Mouse (Mus musculus): ENCODE measurements around the gene E2f8. TPM values are rescaled to one million over a fixed set of nuclear protein-coding genes. Genes with fewer than 3 reads are reported as not detected.

E2f8 gene
- polyA plus RNA-seq, 1 experiment from 2014 or later, result 2.9 TPM

DNA sequence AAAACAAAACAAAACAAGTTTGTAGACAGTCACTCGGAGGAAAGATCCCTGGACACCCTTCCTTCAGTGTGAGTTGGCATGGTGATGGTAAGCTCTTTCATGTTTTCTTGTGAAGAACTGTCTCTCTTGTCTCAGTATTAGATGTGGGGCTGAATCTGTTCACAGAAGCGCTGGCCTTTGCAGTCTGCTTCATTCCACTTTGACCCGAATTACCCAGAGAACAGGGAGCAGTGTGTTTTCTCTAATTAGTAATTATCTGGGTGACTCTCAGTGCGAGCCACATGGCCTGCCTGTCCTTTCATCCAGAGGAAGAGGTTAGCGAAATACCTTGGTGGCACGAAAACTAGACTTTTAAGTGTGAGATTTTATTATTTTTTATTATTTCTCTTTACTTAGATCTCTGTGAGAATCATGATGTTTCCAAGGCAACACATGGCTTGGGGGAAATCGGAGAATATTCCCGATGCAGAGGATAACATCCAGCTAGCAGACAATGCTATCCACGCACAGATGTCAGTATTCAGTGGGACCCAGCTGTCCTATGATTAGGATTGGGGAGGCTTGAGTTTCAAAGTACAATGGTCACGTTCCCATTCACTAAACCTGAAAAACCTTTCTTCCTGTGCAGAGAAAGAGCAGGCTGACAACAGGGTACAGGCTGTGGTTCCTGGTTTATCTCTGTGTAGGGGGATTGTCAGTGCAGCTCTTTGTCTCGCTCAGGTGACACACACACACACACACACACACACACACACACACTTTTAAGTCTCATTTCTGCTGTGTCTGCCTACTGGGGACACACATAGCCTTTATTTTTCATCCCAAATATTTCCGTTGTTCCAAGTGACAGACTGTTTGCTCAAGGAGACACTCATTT lies 33.5 kb upstream of the E2f8 start:
- 27% methylated on average over 12 of the region's 12 CpGs for WGBS
- H3K27ac ChIP-seq (replicated peaks; ENCODE audit: low read depth, low read length), result peak overlapping the region; percentile 67

DNA sequence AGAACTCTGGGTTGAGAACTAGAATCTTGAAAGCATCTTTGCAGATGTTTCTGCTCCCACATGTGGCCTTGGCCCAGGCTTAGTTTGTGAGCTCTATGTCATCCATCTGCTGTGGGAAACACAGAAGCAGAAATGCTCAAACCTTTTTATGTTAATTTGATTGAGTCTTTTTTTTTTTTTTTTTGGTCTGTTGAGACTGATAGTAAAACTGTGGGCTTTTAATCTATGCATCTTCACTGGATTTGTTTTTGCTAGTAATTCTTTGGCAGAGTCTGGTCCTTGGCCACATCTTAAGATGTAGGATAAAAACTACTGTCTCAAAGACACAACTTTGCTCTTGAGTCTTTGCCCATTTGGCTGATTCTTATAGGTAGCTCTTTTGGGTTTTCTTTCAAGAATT lies 29.8 kb upstream of the E2f8 start:
- DNase-seq, result no peak
- Histone ChIP-seq H3K27me3 (ENCODE audit: control insufficient read depth, insufficient read depth, low read length) (no peaks in the 10 kb centered on the region), H3K4me1 (ENCODE audit: control insufficient read depth, insufficient read depth, low read length) (peaks cover 11% of the 10 kb centered on the region; the same call in 1 of the 2 replicates), H3K27ac (replicated peaks; ENCODE audit: low read depth, low read length) (no peak overlapping the region), H3K4me2 (ENCODE audit: low read length) (no peak overlapping the region), H3K9ac (replicated peaks; ENCODE audit: low read length) (no peak overlapping the region), H3K4me3 (replicated peaks; ENCODE audit: low read depth, low read length) (no peak overlapping the region), H3K9me3 (ENCODE audit: control insufficient read depth, low read length) (no peaks in the 10 kb centered on the region), H3K36me3 (ENCODE audit: control insufficient read depth, insufficient read depth, low read length) (no peaks in the 10 kb centered on the region)
- no peak for ATAC-seq (ENCODE audit: low FRiP score, low TSS enrichment)

More for the DNA sequence above, 33.5 kb upstream of the E2f8 start:
- Histone ChIP-seq H3K36me3 (ENCODE audit: control insufficient read depth, insufficient read depth, low read length) (no peaks in the 10 kb centered on the region), H3K4me1 (ENCODE audit: control insufficient read depth, insufficient read depth, low read length) (peaks cover 16% of the 10 kb centered on the region; the same call in 1 of the 2 replicates), H3K4me3 (replicated peaks; ENCODE audit: low read depth, low read length) (no peak overlapping the region), H3K9me3 (ENCODE audit: control insufficient read depth, low read length) (no peaks in the 10 kb centered on the region), H3K27me3 (ENCODE audit: control insufficient read depth, insufficient read depth, low read length) (peaks cover 16% of the 10 kb centered on the region; the same call in 1 of the 2 replicates), H3K4me2 (ENCODE audit: low read length) (0 out of 2 replicates have a peak overlapping the region, but pooled peaks have one; percentile 11), H3K9ac (replicated peaks; ENCODE audit: low read length) (no peak overlapping the region)
- ATAC-seq (ENCODE audit: low FRiP score, low TSS enrichment) (peak; percentile 44), DNase-seq (peak; percentile 68)

DNA sequence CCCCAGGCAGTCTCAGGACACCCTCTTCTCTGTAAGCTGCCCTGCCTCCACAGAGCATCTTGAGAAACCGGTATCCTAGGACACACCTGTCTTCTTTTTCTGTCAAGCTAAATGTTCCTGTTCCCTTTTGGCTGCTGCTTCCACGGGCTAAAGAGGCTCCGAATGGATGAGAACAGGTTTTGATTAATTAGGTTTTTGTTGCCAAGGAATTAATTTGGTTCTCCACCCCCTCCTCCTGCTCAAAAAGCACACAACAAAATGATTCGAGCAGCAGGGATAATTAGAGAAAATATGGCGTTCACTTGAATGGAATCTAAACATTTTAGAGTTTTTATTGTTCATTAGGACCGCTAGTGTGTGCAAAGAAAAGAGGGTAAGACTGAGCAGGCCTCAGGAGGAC lies 28.9 kb upstream of the E2f8 start:
- H3K9me3 ChIP-seq (ENCODE audit: control insufficient read depth, low read length), result no peaks in the 10 kb centered on the region
- H3K27me3 ChIP-seq (ENCODE audit: control insufficient read depth, insufficient read depth, low read length), result no peaks in the 10 kb centered on the region
- H3K4me2 ChIP-seq (ENCODE audit: low read length), result no peak overlapping the region
- no peaks in the 10 kb centered on the region for H3K36me3 ChIP-seq (ENCODE audit: control insufficient read depth, insufficient read depth, low read length)
- no peak for DNase-seq
- ATAC-seq (ENCODE audit: low FRiP score, low TSS enrichment), result no peak
- no peak overlapping the region for H3K27ac ChIP-seq (replicated peaks; ENCODE audit: low read depth, low read length)
- H3K4me1 ChIP-seq (ENCODE audit: control insufficient read depth, insufficient read depth, low read length), result 0 out of 2 replicates have a peak, but pooled peaks cover 8% of the 10 kb centered on the region
- 64% methylated on average over 6 of the region's 6 CpGs for WGBS
- H3K9ac ChIP-seq (replicated peaks; ENCODE audit: low read length), result no peak overlapping the region
- no peak overlapping the region for H3K4me3 ChIP-seq (replicated peaks; ENCODE audit: low read depth, low read length)

DNA sequence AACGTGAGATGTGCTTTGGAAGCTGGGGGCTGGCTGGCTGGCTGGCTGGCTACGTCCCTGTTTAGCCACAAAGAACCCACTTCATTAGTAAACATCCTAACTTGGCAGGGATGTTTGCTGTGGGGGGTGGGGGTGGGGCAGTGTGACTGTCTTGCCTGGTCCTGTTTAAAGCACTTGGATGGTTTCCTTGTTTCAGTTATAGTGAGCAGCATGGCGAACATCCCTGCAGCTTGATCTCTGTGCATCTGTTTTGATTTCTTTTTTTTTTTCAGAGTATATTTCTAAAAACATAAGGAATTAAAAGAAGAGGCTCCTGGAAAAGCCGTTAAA lies 27.9 kb upstream of the E2f8 start:
- 0 out of 2 replicates have a peak, but pooled peaks cover 4% of the 10 kb centered on the region for H3K4me1 ChIP-seq (ENCODE audit: control insufficient read depth, insufficient read depth, low read length)
- no peak for DNase-seq
- no peak overlapping the region for H3K4me2 ChIP-seq (ENCODE audit: low read length)
- no peaks in the 10 kb centered on the region for H3K27me3 ChIP-seq (ENCODE audit: control insufficient read depth, insufficient read depth, low read length)
- no peak overlapping the region for H3K27ac ChIP-seq (replicated peaks; ENCODE audit: low read depth, low read length)
- no peak overlapping the region for H3K9ac ChIP-seq (replicated peaks; ENCODE audit: low read length)
- no peaks in the 10 kb centered on the region for H3K9me3 ChIP-seq (ENCODE audit: control insufficient read depth, low read length)
- no peak for ATAC-seq (ENCODE audit: low FRiP score, low TSS enrichment)
- H3K36me3 ChIP-seq (ENCODE audit: control insufficient read depth, insufficient read depth, low read length), result no peaks in the 10 kb centered on the region
- H3K4me3 ChIP-seq (replicated peaks; ENCODE audit: low read depth, low read length), result no peak overlapping the region
- 55% methylated on average over 4 of the region's 4 CpGs for WGBS

DNA sequence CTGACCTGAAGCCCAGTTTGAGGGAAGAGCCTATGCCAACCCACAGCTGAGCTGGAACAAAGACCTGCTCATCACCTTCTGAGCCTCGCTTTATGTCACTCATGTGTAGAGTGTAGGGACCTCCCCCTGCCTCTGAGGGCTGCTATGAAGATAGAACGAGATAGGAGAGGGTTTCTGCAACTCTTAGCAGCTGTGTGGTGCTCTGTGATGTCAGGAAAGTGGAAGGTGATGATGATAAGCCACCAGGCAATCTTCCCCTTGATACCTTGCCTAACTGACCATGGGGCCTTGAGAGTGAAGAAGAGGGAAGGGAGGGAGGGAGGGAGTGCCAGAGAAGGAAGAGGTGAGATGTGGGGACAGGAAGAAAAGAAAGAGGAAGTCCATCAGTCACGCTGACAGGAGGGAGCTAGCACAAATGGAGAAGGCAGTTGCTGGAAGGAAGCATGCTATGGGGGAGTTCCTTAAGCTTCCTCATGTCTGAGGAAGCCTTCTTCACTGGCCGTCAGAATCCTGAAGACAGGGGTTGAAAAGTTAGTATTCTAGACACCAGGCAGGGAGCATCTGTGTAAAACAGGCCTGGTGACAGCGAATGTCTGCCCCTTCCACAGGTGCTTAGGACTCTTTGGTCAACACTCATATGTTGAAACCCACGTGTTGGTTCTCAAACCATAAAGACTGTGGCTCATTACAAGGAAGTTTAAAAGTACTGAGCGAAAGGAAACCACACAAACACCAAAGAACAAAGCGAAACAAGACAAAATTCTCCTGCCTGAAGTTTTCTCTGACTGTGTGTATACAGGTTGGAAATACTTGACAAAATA lies 27.3 kb upstream of the E2f8 start, which contains the start of gene Nav2:
Gene Nav2, plus strand, starts transcription at position 196 of the 821 bp plus-strand sequence.
- no peak for DNase-seq
- Histone ChIP-seq H3K4me3 (replicated peaks; ENCODE audit: low read depth, low read length) (no peak within 1 kb of the TSS), H3K27me3 (ENCODE audit: control insufficient read depth, insufficient read depth, low read length) (no peaks in the 10 kb centered on the region), H3K36me3 (ENCODE audit: control insufficient read depth, insufficient read depth, low read length) (no peaks in the 10 kb centered on the region), H3K4me1 (ENCODE audit: control insufficient read depth, insufficient read depth, low read length) (no peaks in the 10 kb centered on the region), H3K27ac (replicated peaks; ENCODE audit: low read depth, low read length) (no peak within 1 kb of the TSS), H3K9me3 (ENCODE audit: control insufficient read depth, low read length) (no peaks in the 10 kb centered on the region), H3K4me2 (ENCODE audit: low read length) (no peak within 1 kb of the TSS), H3K9ac (replicated peaks; ENCODE audit: low read length) (no peak within 1 kb of the TSS)
- no peak for ATAC-seq (ENCODE audit: low FRiP score, low TSS enrichment)
- 78% methylated on average over 8 of the region's 8 CpGs for WGBS

DNA sequence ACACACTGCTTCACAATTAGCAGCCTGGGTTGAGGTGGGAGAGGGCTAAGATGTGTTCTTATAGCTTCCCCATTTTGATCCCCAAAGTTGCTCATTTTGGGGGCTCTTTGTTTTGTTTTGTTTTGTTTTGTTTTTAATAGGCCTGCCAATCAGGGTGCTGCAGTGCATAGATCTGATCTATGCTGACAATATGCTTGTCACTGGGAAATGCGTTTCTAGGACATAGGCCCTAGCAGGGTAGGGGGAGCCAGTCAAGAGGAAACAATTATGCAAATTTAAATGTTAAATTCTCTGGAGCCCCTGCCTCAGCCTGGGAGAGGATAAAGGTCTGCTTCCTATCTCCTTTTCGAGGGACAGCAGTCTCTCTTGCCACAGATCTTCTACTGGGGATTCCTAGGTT lies 21.1 kb upstream of the E2f8 start:
- H3K4me3 ChIP-seq (replicated peaks; ENCODE audit: low read depth, low read length), result no peak overlapping the region
- peaks cover 13% of the 10 kb centered on the region for H3K4me1 ChIP-seq (ENCODE audit: control insufficient read depth, insufficient read depth, low read length)
- DNase-seq, result no peak
- WGBS, result 4% methylated on average over 2 of the region's 2 CpGs
- no peak overlapping the region for H3K9ac ChIP-seq (replicated peaks; ENCODE audit: low read length)
- H3K27ac ChIP-seq (replicated peaks; ENCODE audit: low read depth, low read length), result no peak overlapping the region
- H3K4me2 ChIP-seq (ENCODE audit: low read length), result no peak overlapping the region
- H3K9me3 ChIP-seq (ENCODE audit: control insufficient read depth, low read length), result no peaks in the 10 kb centered on the region
- H3K36me3 ChIP-seq (ENCODE audit: control insufficient read depth, insufficient read depth, low read length), result no peaks in the 10 kb centered on the region
- no peak for ATAC-seq (ENCODE audit: low FRiP score, low TSS enrichment)
- H3K27me3 ChIP-seq (ENCODE audit: control insufficient read depth, insufficient read depth, low read length), result no peaks in the 10 kb centered on the region

DNA sequence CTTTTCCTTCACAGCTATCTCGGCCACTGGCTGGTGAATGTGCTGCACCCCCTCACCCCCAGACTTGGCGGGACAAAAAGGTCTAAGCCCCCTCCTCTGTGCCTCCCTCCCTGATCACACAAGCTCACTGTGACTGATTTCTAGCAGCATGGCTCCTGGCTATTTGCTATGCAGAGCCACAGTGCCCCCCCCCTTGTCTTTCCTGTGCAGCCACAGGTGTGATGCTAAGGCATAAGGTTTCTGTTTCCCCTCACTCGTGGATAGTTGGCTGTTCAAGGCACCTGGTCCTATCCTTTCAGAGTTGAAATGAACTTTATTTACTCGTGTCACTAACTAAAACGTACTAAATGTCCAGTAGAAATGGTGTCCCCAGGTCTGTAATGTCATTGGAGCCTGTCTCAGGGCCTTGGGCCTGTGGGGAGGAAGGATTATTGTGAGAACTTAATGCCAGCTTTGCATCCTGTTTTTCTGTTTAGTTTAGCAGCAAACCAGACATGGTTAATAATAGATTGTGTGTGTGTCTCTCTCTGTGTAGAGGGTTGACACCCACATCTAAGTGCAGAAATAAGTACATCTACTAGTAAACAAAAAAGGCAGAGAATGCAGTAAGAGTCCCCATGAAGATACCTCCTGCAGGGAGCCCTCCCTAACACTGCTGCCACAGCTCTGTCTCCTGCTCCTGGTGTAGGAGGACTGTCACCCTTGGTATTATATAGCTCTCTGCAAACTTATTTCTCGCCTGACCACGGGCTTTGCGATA lies 19.2 kb upstream of the E2f8 start:
- Histone ChIP-seq H3K27ac (replicated peaks; ENCODE audit: low read depth, low read length) (no peak overlapping the region), H3K9ac (replicated peaks; ENCODE audit: low read length) (no peak overlapping the region), H3K9me3 (ENCODE audit: control insufficient read depth, low read length) (no peaks in the 10 kb centered on the region), H3K27me3 (ENCODE audit: control insufficient read depth, insufficient read depth, low read length) (peaks cover 3% of the 10 kb centered on the region; the same call in 1 of the 2 replicates), H3K4me3 (replicated peaks; ENCODE audit: low read depth, low read length) (no peak overlapping the region), H3K36me3 (ENCODE audit: control insufficient read depth, insufficient read depth, low read length) (no peaks in the 10 kb centered on the region), H3K4me2 (ENCODE audit: low read length) (no peak overlapping the region), H3K4me1 (ENCODE audit: control insufficient read depth, insufficient read depth, low read length) (peaks cover 14% of the 10 kb centered on the region)
- no peak for DNase-seq
- 73% methylated on average over 8 of the region's 8 CpGs for WGBS
- no peak for ATAC-seq (ENCODE audit: low FRiP score, low TSS enrichment)

DNA sequence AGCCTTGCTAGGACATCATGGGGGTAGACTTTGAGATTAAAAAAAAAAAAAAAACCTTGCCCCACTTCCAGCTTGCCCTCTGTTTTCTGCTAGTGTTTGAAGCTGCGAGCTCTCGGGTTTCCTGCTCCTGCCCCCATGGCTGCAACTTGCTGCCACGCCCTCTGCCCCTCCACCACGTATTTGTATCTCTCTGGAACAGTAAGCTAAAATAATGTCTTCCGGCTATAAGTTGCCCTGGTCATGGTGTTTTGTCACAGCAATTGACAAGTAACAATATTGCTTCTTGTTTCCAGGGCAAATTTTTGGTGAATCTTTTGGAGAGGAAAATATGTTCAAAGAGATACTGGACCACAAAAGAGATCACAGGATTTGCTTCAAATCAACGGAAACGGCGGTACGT lies 17.0 kb upstream of the E2f8 start:
- Histone ChIP-seq H3K4me1 (ENCODE audit: control insufficient read depth, insufficient read depth, low read length) (peaks cover 14% of the 10 kb centered on the region), H3K27me3 (ENCODE audit: control insufficient read depth, insufficient read depth, low read length) (peaks cover 3% of the 10 kb centered on the region; the same call in 1 of the 2 replicates), H3K9me3 (ENCODE audit: control insufficient read depth, low read length) (no peaks in the 10 kb centered on the region), H3K4me2 (ENCODE audit: low read length) (no peak overlapping the region), H3K9ac (replicated peaks; ENCODE audit: low read length) (no peak overlapping the region), H3K36me3 (ENCODE audit: control insufficient read depth, insufficient read depth, low read length) (no peaks in the 10 kb centered on the region), H3K27ac (replicated peaks; ENCODE audit: low read depth, low read length) (no peak overlapping the region), H3K4me3 (replicated peaks; ENCODE audit: low read depth, low read length) (no peak overlapping the region)
- ATAC-seq (ENCODE audit: low FRiP score, low TSS enrichment) (no peak), DNase-seq (no peak)
- 64% methylated on average over 9 of the region's 9 CpGs for WGBS
